Mouse (Mus musculus) hindbrain, postnatal 0 days (tissue): ENCODE data around the gene Adar. TPM values are rescaled to one million over a fixed set of nuclear protein-coding genes. Genes with fewer than 3 reads are reported as not detected.

ENCODE experiments used
- ATAC-seq: fragments of 200-750 bp; cut with Nextera tagmentation; 2 replicates; pipeline ENCODE4 v1.8.0; 2017; ENCODE audit warnings: mild to moderate bottlenecking, moderate TSS enrichment, moderate library complexity
- DNase-seq: peaks from one replicate; pipeline ENCODE4 v3.0.0-alpha.2; 2015; ENCODE audit warnings: low spot score
- H3K27ac ChIP-seq: fragments of 300-500 bp; sonication (generic); 2 replicates; pipeline ENCODE4 v1.5.1; 2014; ENCODE audit warnings: mild to moderate bottlenecking
- H3K27me3 ChIP-seq: fragments of 300-500 bp; sonication (generic); 2 replicates; pipeline ENCODE4 v1.6.1; 2014; ENCODE audit warnings: low read length, mixed read lengths; ENCODE audit not compliant: insufficient read depth
- H3K36me3 ChIP-seq: fragments of 300-500 bp; sonication (generic); 2 replicates; pipeline ENCODE4 v1.6.1; 2014; ENCODE audit warnings: low read length, mixed read lengths; ENCODE audit not compliant: insufficient read depth
- H3K4me1 ChIP-seq: fragments of 300-500 bp; sonication (generic); 2 replicates; pipeline ENCODE4 v1.6.1; 2014; ENCODE audit warnings: antibody characterized with exemption, low read length, mixed read lengths; ENCODE audit not compliant: insufficient read depth
- H3K4me2 ChIP-seq: fragments of 300-500 bp; sonication (generic); 2 replicates; pipeline ENCODE4 v1.6.1; 2014; ENCODE audit warnings: low read depth, mild to moderate bottlenecking, low read length, moderate library complexity, mixed read lengths
- H3K4me3 ChIP-seq: fragments of 300-500 bp; sonication (generic); 2 replicates; pipeline ENCODE4 v1.5.1; 2014; ENCODE audit warnings: low read length
- H3K9ac ChIP-seq: fragments of 300-500 bp; sonication (generic); replicated peaks from 2 replicates; pipeline ENCODE4 v1.6.1; 2014; ENCODE audit warnings: mild to moderate bottlenecking, low read length, moderate library complexity, mixed read lengths
- H3K9me3 ChIP-seq: fragments of 300-500 bp; sonication (generic); 2 replicates; pipeline ENCODE4 v1.6.1; 2016; ENCODE audit warnings: low read length, mixed read lengths
- CTCF ChIP-seq: IDR thresholded peaks from 2 replicates; pipeline ENCODE4 v1.5.1; 2016; ENCODE audit warnings: antibody characterized with exemption, control low read depth, low read depth
- WGBS: fragments of 180-500 bp; shearing (Covaris S2); extraction: QIAGEN DNeasy Blood & Tissue Kit; methylation state at CpG from one replicate; pipeline ENCODE4 v1.1.7; 2014; 5-methylcytosine and 5-hydroxymethylcytosine counted together
- polyA plus RNA-seq: library from polyadenylated mRNA; unstranded; fragments of >200 nt; fragmentation: Nextera tagmentation; extraction: Ambion mirVana; gene quantifications from 2 replicates; pipeline ENCODE4 v1.2.1, GENCODE M21; 2015
- total RNA-seq: library from RNA; depleted of rRNA; stranded (reverse); fragments of >200 nt; gene quantifications from 2 replicates; pipeline ENCODE4 v1.2.3, GENCODE M21; 2014; rRNA removed

Gene Adar
- total and polyA plus RNA-seq, 2 experiments from 2014 or later, result 17.3 to 78.0 TPM

GRCm38 (mm10) chr3:89800774-89801506 lies 86.1 kb downstream of the Adar start:
- 71% methylated on average over 5 of the region's 5 CpGs for WGBS
- DNase-seq (no peak), ATAC-seq (no peak)
- H3K36me3 ChIP-seq, result no peaks in the 10 kb centered on the region
- no peaks in the 10 kb centered on the region for H3K27me3 ChIP-seq
- no peak for TF ChIP-seq CTCF
- no peak overlapping the region for H3K4me3 ChIP-seq
- no peaks in the 10 kb centered on the region for H3K4me1 ChIP-seq
- H3K9me3 ChIP-seq, result no peaks in the 10 kb centered on the region
- no peak overlapping the region for H3K4me2 ChIP-seq
- H3K9ac ChIP-seq, result no peak overlapping the region
- H3K27ac ChIP-seq, result no peak overlapping the region

GRCm38 (mm10) chr3:89801507-89801847 lies 86.7 kb downstream of the Adar start:
- no peak for TF ChIP-seq CTCF

GRCm38 (mm10) chr3:89802876-89803275 lies 88.1 kb downstream of the Adar start:
- Histone ChIP-seq H3K4me2 (no peak overlapping the region), H3K27ac (no peak overlapping the region), H3K9ac (no peak overlapping the region), H3K9me3 (no peaks in the 10 kb centered on the region), H3K36me3 (no peaks in the 10 kb centered on the region), H3K4me1 (no peaks in the 10 kb centered on the region), H3K27me3 (no peaks in the 10 kb centered on the region), H3K4me3 (no peak overlapping the region)
- ATAC-seq (no peak), DNase-seq (no peak)
- no peak for TF ChIP-seq CTCF
- 65% methylated on average over 15 of the region's 15 CpGs for WGBS

More at GRCm38 (mm10) chr3:89801507-89801847, 86.7 kb downstream of the Adar start:
- no peak overlapping the region for H3K4me3 ChIP-seq
- no peaks in the 10 kb centered on the region for H3K4me1 ChIP-seq
- no peaks in the 10 kb centered on the region for H3K36me3 ChIP-seq
- H3K27ac ChIP-seq, result no peak overlapping the region
- H3K27me3 ChIP-seq, result no peaks in the 10 kb centered on the region
- WGBS, result 42% methylated on average over 3 of the region's 3 CpGs
- H3K9ac ChIP-seq, result no peak overlapping the region
- no peak for ATAC-seq
- no peak for DNase-seq
- no peaks in the 10 kb centered on the region for H3K9me3 ChIP-seq
- H3K4me2 ChIP-seq, result no peak overlapping the region

Other genes with a start within 250 kb of the Adar start
- 20.8 and 27.3 TPM in 2 replicates for gene Kcnn3, start 194.9 kb upstream of the Adar start, total RNA-seq
- gene Kcnn3, start 194.9 kb upstream of the Adar start, polyA plus RNA-seq, result 7.2 and 7.4 TPM in 2 replicates
- gene Chrnb2, start 49.6 kb downstream of the Adar start, total RNA-seq, result 40.3 and 45.6 TPM in 2 replicates
- gene Chrnb2, start 49.6 kb downstream of the Adar start, polyA plus RNA-seq, result 16.2 and 16.5 TPM in 2 replicates
- gene Ube2q1, start 58.6 kb downstream of the Adar start, total RNA-seq, result 50.7 and 53.2 TPM in 2 replicates
- 9.2 and 9.5 TPM in 2 replicates for gene Ube2q1, start 58.6 kb downstream of the Adar start, polyA plus RNA-seq
- gene She, start 116.3 kb downstream of the Adar start, total RNA-seq, result 1.9 and 2.8 TPM in 2 replicates
- gene She, start 116.3 kb downstream of the Adar start, polyA plus RNA-seq, result 0.98 and 1.1 TPM in 2 replicates
- gene Il6ra, start 198.2 kb downstream of the Adar start, total RNA-seq, result 0.68 and 1.8 TPM in 2 replicates
- 2.1 and 2.4 TPM in 2 replicates for gene Il6ra, start 198.2 kb downstream of the Adar start, polyA plus RNA-seq
- 63.0 and 83.5 TPM in 2 replicates for gene Atp8b2, start 248.5 kb downstream of the Adar start, total RNA-seq
- gene Atp8b2, start 248.5 kb downstream of the Adar start, polyA plus RNA-seq, result 9.8 and 10.9 TPM in 2 replicates